Mouse (Mus musculus) E14TG2a.4 (cell line): ENCODE measurements at regions not wholly inside any gene's neighbourhood (a gene's known extent, or its start where the extent isn't known, plus 50 kb on each side); places are given as distances from the start of the nearest gene placed in this dataset.

ENCODE experiments used
- CTCF ChIP-seq: conservative IDR thresholded peaks from 2 replicates; pipeline ENCODE4 v1.5.1; 2014; ENCODE audit warnings: low read length
- NANOG ChIP-seq: IDR thresholded peaks from 2 replicates; pipeline ENCODE4 v1.6.1; 2014; ENCODE audit warnings: borderline replicate concordance, low read length, mixed read lengths
- POU5F1 ChIP-seq: IDR thresholded peaks from 2 replicates; pipeline ENCODE4 v1.6.1; 2014; ENCODE audit warnings: low read length, borderline replicate concordance

DNA sequence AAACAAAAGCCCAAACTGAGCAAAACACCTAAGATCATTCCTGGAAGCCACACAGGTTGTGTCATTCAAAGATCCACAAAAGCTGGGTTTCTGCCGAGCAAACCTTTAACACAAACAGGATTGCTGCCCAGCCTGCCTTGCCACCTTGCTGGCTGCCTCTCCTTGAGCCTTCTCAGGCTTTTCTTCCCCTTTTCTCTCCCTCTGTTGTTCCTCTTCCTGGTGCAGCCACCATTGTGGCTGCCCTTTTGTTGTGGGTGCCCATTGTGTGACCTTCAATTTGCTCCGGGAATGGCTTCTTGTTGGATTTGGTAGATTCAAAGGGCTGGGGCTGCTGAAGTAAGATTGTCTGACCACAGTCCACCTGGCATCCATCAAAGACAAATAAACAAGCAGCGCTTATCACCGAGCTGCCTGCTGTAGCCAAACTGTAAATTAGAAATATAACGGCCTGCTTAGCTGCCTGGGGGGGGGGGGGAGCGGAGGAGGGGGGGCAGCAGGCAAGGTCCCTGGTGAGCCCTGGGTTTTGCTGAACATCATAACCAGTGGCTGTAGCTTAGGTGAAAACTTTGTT is 169.8 kb downstream of the Kit start:
- no peak for TF ChIP-seq NANOG
- no peak for TF ChIP-seq CTCF
- no peak for TF ChIP-seq POU5F1
